Mouse (Mus musculus): ENCODE measurements around the gene Coro1b. TPM values are rescaled to one million over a fixed set of nuclear protein-coding genes. Genes with fewer than 3 reads are reported as not detected.
A peak's percentile ranks its signal among the peaks of the same experiment; 100 is the strongest.

Gene Coro1b
- polyA plus RNA-seq, 1 experiment from 2014 or later, result 176 TPM

- no peaks in the 10 kb centered on the region for H3K27me3 ChIP-seq (ENCODE audit: control insufficient read depth, insufficient read depth, low read length)
- H3K27ac ChIP-seq (ENCODE audit: low read length), result peak overlapping the region; percentile 93
- H3K9ac ChIP-seq (ENCODE audit: low read length), result peak overlapping the region; percentile 90
- H3K4me1 ChIP-seq (ENCODE audit: control insufficient read depth, insufficient read depth, low read length), result peaks cover 12% of the 10 kb centered on the region; the same call in 1 of the 2 replicates
- ATAC-seq (ENCODE audit: insufficient read depth, low FRiP score), result no peak; the same call in 1 of the 2 replicates
- H3K4me3 ChIP-seq (replicated peaks; ENCODE audit: low read length), result peak overlapping the region; percentile 53
- peak overlapping the region; percentile 97 for H3K4me2 ChIP-seq (ENCODE audit: low read depth, low read length)
- H3K9me3 ChIP-seq (replicated peaks; ENCODE audit: control insufficient read depth, low read length), result no peaks in the 10 kb centered on the region
- WGBS, result 6% methylated on average over 27 of the region's 27 CpGs
- no peaks in the 10 kb centered on the region for H3K36me3 ChIP-seq (ENCODE audit: control insufficient read depth, insufficient read depth, low read length)
Observed at GRCm38 (mm10) chr19:4169810-4170209, 21.4 kb downstream of the Coro1b start.

- Histone ChIP-seq H3K9me3 (replicated peaks; ENCODE audit: control insufficient read depth, low read length) (no peaks in the 10 kb centered on the region), H3K36me3 (ENCODE audit: control insufficient read depth, insufficient read depth, low read length) (no peaks in the 10 kb centered on the region), H3K27me3 (ENCODE audit: control insufficient read depth, insufficient read depth, low read length) (no peaks in the 10 kb centered on the region), H3K4me3 (replicated peaks; ENCODE audit: low read length) (no peak overlapping the region), H3K4me2 (ENCODE audit: low read depth, low read length) (no peak overlapping the region), H3K27ac (ENCODE audit: low read length) (no peak overlapping the region), H3K4me1 (ENCODE audit: control insufficient read depth, insufficient read depth, low read length) (peaks cover 19% of the 10 kb centered on the region), H3K9ac (ENCODE audit: low read length) (no peak overlapping the region)
- ATAC-seq (ENCODE audit: insufficient read depth, low FRiP score), result no peak
- 86% methylated on average over 10 of the region's 10 CpGs for WGBS
Observed at GRCm38 (mm10) chr19:4170723-4171392, 22.4 kb downstream of the Coro1b start.

- Histone ChIP-seq H3K27ac (ENCODE audit: low read length) (no peak overlapping the region), H3K4me3 (replicated peaks; ENCODE audit: low read length) (no peak overlapping the region), H3K4me1 (ENCODE audit: control insufficient read depth, insufficient read depth, low read length) (peaks cover 19% of the 10 kb centered on the region), H3K9ac (ENCODE audit: low read length) (peak overlapping the region; percentile 3; the same call in 1 of the 2 replicates), H3K36me3 (ENCODE audit: control insufficient read depth, insufficient read depth, low read length) (no peaks in the 10 kb centered on the region), H3K9me3 (replicated peaks; ENCODE audit: control insufficient read depth, low read length) (no peaks in the 10 kb centered on the region), H3K27me3 (ENCODE audit: control insufficient read depth, insufficient read depth, low read length) (no peaks in the 10 kb centered on the region), H3K4me2 (ENCODE audit: low read depth, low read length) (no peak overlapping the region)
- 64% methylated on average over 13 of the region's 13 CpGs for WGBS
- ATAC-seq (ENCODE audit: insufficient read depth, low FRiP score), result no peak
Observed at GRCm38 (mm10) chr19:4171393-4172290, 23.2 kb downstream of the Coro1b start.

DNA sequence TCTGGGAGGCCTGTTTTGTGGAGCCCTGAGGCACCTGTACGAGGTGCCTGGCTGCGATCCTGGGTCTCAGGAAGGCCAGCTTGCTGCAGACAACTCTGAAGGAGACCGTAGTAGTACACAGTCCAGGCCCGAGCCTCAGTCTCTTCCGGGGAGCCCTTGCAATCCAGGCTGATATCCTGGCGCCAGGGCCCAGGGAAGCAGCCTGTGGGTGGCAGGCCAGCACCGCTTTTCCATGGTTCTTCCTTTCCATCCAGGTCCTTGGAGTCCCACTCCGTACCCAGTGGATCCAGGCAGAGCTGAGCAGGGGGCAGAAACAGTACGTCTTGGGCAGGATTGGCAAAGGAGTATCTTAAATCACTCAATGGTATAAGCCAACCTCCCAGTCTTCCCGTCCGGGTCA, 24.5 kb downstream of the Coro1b start:
- WGBS, result 67% methylated on average over 11 of the region's 11 CpGs
- no peak overlapping the region for H3K9ac ChIP-seq (ENCODE audit: low read length)
- peaks cover 19% of the 10 kb centered on the region for H3K4me1 ChIP-seq (ENCODE audit: control insufficient read depth, insufficient read depth, low read length)

GRCm38 (mm10) chr19:4175368-4175947, 27.0 kb downstream of the Coro1b start, which contains the start of gene Carns1:
Gene Carns1, minus strand, starts transcription at chr19:4175479.
- peak within 1 kb of the TSS; percentile 52 for H3K4me2 ChIP-seq (ENCODE audit: low read depth, low read length)
- WGBS, result 9% methylated on average over 11 of the region's 11 CpGs
- no peak within 1 kb of the TSS for H3K27ac ChIP-seq (ENCODE audit: low read length)

More for the DNA sequence above, 24.5 kb downstream of the Coro1b start:
- Histone ChIP-seq H3K27me3 (ENCODE audit: control insufficient read depth, insufficient read depth, low read length) (no peaks in the 10 kb centered on the region), H3K27ac (ENCODE audit: low read length) (no peak overlapping the region), H3K4me2 (ENCODE audit: low read depth, low read length) (no peak overlapping the region), H3K9me3 (replicated peaks; ENCODE audit: control insufficient read depth, low read length) (no peaks in the 10 kb centered on the region), H3K4me3 (replicated peaks; ENCODE audit: low read length) (no peak overlapping the region), H3K36me3 (ENCODE audit: control insufficient read depth, insufficient read depth, low read length) (no peaks in the 10 kb centered on the region)
- ATAC-seq (ENCODE audit: insufficient read depth, low FRiP score), result no peak

DNA sequence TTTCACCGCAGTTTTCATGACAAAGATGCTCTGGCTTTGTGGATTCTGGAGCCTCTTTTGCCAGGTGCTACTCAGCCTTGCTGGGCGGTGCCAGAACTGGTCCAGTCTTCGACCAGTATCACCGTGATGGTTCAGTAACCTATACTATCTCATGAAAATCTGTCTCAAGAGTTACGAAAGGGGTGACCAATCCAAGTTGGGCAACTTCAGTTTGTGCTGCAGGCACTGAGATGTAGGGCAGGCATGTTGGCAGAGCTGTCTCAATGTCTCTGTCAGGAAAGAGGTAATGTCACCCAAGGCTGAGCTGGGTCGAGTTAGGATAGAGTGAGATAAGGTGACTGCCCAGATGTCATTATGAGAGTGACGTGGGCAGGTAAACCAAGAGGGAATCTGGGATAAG, 32.0 kb downstream of the Coro1b start:
- Histone ChIP-seq H3K27ac (ENCODE audit: low read length) (no peak overlapping the region), H3K4me2 (ENCODE audit: low read depth, low read length) (no peak overlapping the region), H3K4me3 (replicated peaks; ENCODE audit: low read length) (no peak overlapping the region), H3K9me3 (replicated peaks; ENCODE audit: control insufficient read depth, low read length) (no peaks in the 10 kb centered on the region), H3K27me3 (ENCODE audit: control insufficient read depth, insufficient read depth, low read length) (no peaks in the 10 kb centered on the region), H3K36me3 (ENCODE audit: control insufficient read depth, insufficient read depth, low read length) (no peaks in the 10 kb centered on the region), H3K9ac (ENCODE audit: low read length) (no peak overlapping the region), H3K4me1 (ENCODE audit: control insufficient read depth, insufficient read depth, low read length) (peaks cover 12% of the 10 kb centered on the region)
- ATAC-seq (ENCODE audit: insufficient read depth, low FRiP score), result no peak
- WGBS, result 86% methylated on average over 7 of the region's 7 CpGs

More at GRCm38 (mm10) chr19:4175368-4175947, 27.0 kb downstream of the Coro1b start, which contains the start of gene Carns1:
- ATAC-seq (ENCODE audit: insufficient read depth, low FRiP score), result peak; percentile 59; the same call in 1 of the 2 replicates
- H3K9me3 ChIP-seq (replicated peaks; ENCODE audit: control insufficient read depth, low read length), result no peaks in the 10 kb centered on the region
- H3K4me3 ChIP-seq (replicated peaks; ENCODE audit: low read length), result peak within 1 kb of the TSS; percentile 18; the same call in 1 of the 2 replicates
- peaks cover 13% of the 10 kb centered on the region for H3K4me1 ChIP-seq (ENCODE audit: control insufficient read depth, insufficient read depth, low read length)
- H3K9ac ChIP-seq (ENCODE audit: low read length), result peak within 1 kb of the TSS; percentile 70
- H3K27me3 ChIP-seq (ENCODE audit: control insufficient read depth, insufficient read depth, low read length), result no peaks in the 10 kb centered on the region
- H3K36me3 ChIP-seq (ENCODE audit: control insufficient read depth, insufficient read depth, low read length), result no peaks in the 10 kb centered on the region

DNA sequence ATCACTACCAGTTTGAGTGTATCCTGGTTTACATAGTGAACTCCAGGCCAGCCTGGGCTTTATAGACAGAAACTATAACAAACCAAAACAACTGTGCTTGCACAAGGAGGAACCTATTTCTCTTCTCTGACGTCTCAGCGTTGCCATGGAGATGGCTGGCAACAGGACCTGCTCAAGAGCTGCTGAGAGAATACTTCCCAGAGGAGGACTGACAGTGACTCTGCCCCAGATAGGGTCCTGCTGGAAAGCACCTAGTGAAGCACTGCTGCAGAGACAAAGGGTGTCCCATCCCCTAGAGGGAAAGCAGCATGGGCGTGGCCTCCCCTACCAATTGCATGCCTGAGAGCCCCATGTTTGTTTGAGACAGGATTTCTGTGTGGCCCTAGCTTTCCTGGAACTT, 33.5 kb downstream of the Coro1b start:
- Histone ChIP-seq H3K36me3 (ENCODE audit: control insufficient read depth, insufficient read depth, low read length) (no peaks in the 10 kb centered on the region), H3K9me3 (replicated peaks; ENCODE audit: control insufficient read depth, low read length) (no peaks in the 10 kb centered on the region), H3K27me3 (ENCODE audit: control insufficient read depth, insufficient read depth, low read length) (no peaks in the 10 kb centered on the region), H3K27ac (ENCODE audit: low read length) (no peak overlapping the region), H3K4me3 (replicated peaks; ENCODE audit: low read length) (no peak overlapping the region), H3K9ac (ENCODE audit: low read length) (no peak overlapping the region), H3K4me2 (ENCODE audit: low read depth, low read length) (no peak overlapping the region), H3K4me1 (ENCODE audit: control insufficient read depth, insufficient read depth, low read length) (peaks cover 8% of the 10 kb centered on the region)
- WGBS, result 31% methylated on average over 3 of the region's 3 CpGs
- peak; percentile 64; the same call in 1 of the 2 replicates for ATAC-seq (ENCODE audit: insufficient read depth, low FRiP score)

DNA sequence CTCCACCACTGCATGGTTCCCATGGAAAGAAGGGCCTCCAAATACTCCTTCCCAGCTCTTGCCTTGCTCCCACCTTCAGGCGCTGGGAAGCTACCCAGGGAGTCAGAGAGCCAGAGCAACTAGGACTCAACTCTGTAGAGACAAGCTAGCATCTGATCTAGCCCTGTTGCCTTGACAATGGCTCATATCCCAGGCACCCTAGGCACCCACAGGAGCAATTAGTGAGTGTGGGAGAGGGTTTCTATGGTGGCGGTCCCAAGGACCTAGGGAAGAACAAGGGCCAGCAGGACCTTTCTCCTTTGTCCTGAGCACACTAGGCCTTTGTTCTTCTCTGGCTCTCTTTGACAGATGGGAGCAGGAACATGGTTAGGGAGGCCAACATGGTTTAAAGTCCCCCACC, 35.3 kb downstream of the Coro1b start:
- no peak for ATAC-seq (ENCODE audit: insufficient read depth, low FRiP score)
- H3K9me3 ChIP-seq (replicated peaks; ENCODE audit: control insufficient read depth, low read length), result no peaks in the 10 kb centered on the region
- H3K4me3 ChIP-seq (replicated peaks; ENCODE audit: low read length), result no peak overlapping the region
- no peak overlapping the region for H3K9ac ChIP-seq (ENCODE audit: low read length)
- H3K36me3 ChIP-seq (ENCODE audit: control insufficient read depth, insufficient read depth, low read length), result no peaks in the 10 kb centered on the region
- H3K4me1 ChIP-seq (ENCODE audit: control insufficient read depth, insufficient read depth, low read length), result peaks cover 8% of the 10 kb centered on the region
- no peaks in the 10 kb centered on the region for H3K27me3 ChIP-seq (ENCODE audit: control insufficient read depth, insufficient read depth, low read length)
- 81% methylated on average over 2 of the region's 2 CpGs for WGBS
- H3K27ac ChIP-seq (ENCODE audit: low read length), result no peak overlapping the region
- H3K4me2 ChIP-seq (ENCODE audit: low read depth, low read length), result no peak overlapping the region
